Mouse (Mus musculus) G1E (cell line): ENCODE results near the gene Spock2. TPM values are rescaled to one million over a fixed set of nuclear protein-coding genes. Genes with fewer than 3 reads are reported as not detected.

Source experiments
- ATAC-seq: 2 replicates; pipeline ENCODE4 v1.8.0; 2016; ENCODE audit warnings: mild to moderate bottlenecking; ENCODE audit not compliant: insufficient number of reproducible peaks, poor library complexity, low FRiP score, severe bottlenecking; ENCODE audit errors: extremely low read depth
- DNase-seq: peaks from one replicate; pipeline ENCODE4 v3.0.0; 2012; ENCODE audit warnings: low spot score
- H3K27me3 ChIP-seq: 2 replicates; pipeline ENCODE4 v1.6.1; 2012; ENCODE audit warnings: mild to moderate bottlenecking, low read length, inconsistent platforms; ENCODE audit not compliant: insufficient read depth
- H3K36me3 ChIP-seq: replicated peaks from 2 replicates; pipeline ENCODE3; 2012; ENCODE audit warnings: mild to moderate bottlenecking, inconsistent platforms
- H3K4me1 ChIP-seq: 2 replicates; pipeline ENCODE4 v1.6.1; 2012; ENCODE audit warnings: low read depth, low read length, inconsistent platforms, mixed read lengths; ENCODE audit not compliant: insufficient read depth
- H3K4me3 ChIP-seq: 2 replicates; pipeline ENCODE4 v1.5.1; 2012; ENCODE audit warnings: low read depth, mild to moderate bottlenecking, inconsistent platforms, low read length, moderate library complexity, mixed read lengths
- H3K9me3 ChIP-seq: replicated peaks from 2 replicates; pipeline ENCODE4 v1.6.1; 2012; ENCODE audit warnings: inconsistent platforms
- CTCF ChIP-seq: IDR thresholded peaks from 2 replicates; pipeline ENCODE4 v1.5.1; 2012; ENCODE audit warnings: low read depth, low read length, inconsistent platforms, mixed read lengths
- GATA1 ChIP-seq: IDR thresholded peaks from 2 replicates; pipeline ENCODE4 v1.6.1; 2012; ENCODE audit warnings: borderline replicate concordance, low read length, inconsistent platforms, mixed read lengths
- GATA2 ChIP-seq: IDR thresholded peaks from 2 replicates; pipeline ENCODE4 v1.6.1; 2012; ENCODE audit warnings: low read depth, low read length, inconsistent platforms, borderline replicate concordance
- POLR2AphosphoS5 ChIP-seq: IDR thresholded peaks from 2 replicates; pipeline ENCODE4 v1.6.1; 2012; ENCODE audit warnings: low read depth, low read length, inconsistent platforms; ENCODE audit not compliant: insufficient replicate concordance
- TAL1 ChIP-seq: conservative IDR thresholded peaks from 2 replicates; pipeline ENCODE4 v1.6.1; 2012; ENCODE audit warnings: low read depth, low read length, inconsistent platforms, mixed read lengths
- polyA plus RNA-seq: library from polyadenylated mRNA; stranded (reverse); fragments of >175 nt; gene quantifications from 2 replicates; pipeline ENCODE4 v1.2.3, GENCODE M21; 2012
- total RNA-seq, 2 experiments: library from RNA; stranded (forward) in 1 of 2; stranded (reverse) in 1 of 2; fragments of 200-1000 nt in 1 of 2; fragments of >200 nt in 1 of 2; fragmentation: Nextera tagmentation in 1 of 2; gene quantifications; 2 replicates each; pipeline ENCODE4 v1.2.3; 2014 to 2017

The Spock2 gene
- total and polyA plus RNA-seq, 3 experiments, result not detected

- no peak for DNase-seq
- H3K36me3 ChIP-seq, result peaks cover 3% of the 10 kb centered on the region
- H3K4me3 ChIP-seq, result no peak overlapping the region
- H3K4me1 ChIP-seq, result no peaks in the 10 kb centered on the region
- H3K27me3 ChIP-seq, result no peaks in the 10 kb centered on the region
- no peaks in the 10 kb centered on the region for H3K9me3 ChIP-seq
- no peak for ATAC-seq
- no peak for TF ChIP-seq GATA2
Measured at GRCm38 (mm10) chr10:60092311-60092710, 13.7 kb upstream of the Spock2 start.

- Histone ChIP-seq H3K4me3 (no peak overlapping the region), H3K4me1 (no peaks in the 10 kb centered on the region), H3K36me3 (peaks cover 8% of the 10 kb centered on the region), H3K27me3 (no peaks in the 10 kb centered on the region), H3K9me3 (no peaks in the 10 kb centered on the region)
- TF ChIP-seq GATA1 (no peak), GATA2 (no peak), CTCF (no peak), POLR2AphosphoS5 (no peak), TAL1 (no peak)
- no peak for DNase-seq
- ATAC-seq, result no peak
Measured at GRCm38 (mm10) chr10:60093751-60094150, 12.3 kb upstream of the Spock2 start.

- H3K4me3 ChIP-seq, result no peak overlapping the region
- TF ChIP-seq POLR2AphosphoS5, result no peak
- no peak for TF ChIP-seq GATA1
- no peak for TF ChIP-seq GATA2
- no peak for TF ChIP-seq TAL1
- TF ChIP-seq CTCF, result no peak
- no peaks in the 10 kb centered on the region for H3K27me3 ChIP-seq
- no peaks in the 10 kb centered on the region for H3K9me3 ChIP-seq
- ATAC-seq (no peak), DNase-seq (no peak)
- no peaks in the 10 kb centered on the region for H3K4me1 ChIP-seq
- peaks cover 16% of the 10 kb centered on the region for H3K36me3 ChIP-seq
Measured at GRCm38 (mm10) chr10:60095558-60095957, 10.5 kb upstream of the Spock2 start.

GRCm38 (mm10) chr10:60096302-60096701 lies 9.7 kb upstream of the Spock2 start:
- no peak overlapping the region for H3K4me3 ChIP-seq
- H3K36me3 ChIP-seq, result peaks cover 16% of the 10 kb centered on the region
- no peak for TF ChIP-seq POLR2AphosphoS5
- no peak for TF ChIP-seq GATA1
- no peak for TF ChIP-seq CTCF
- no peak for TF ChIP-seq TAL1
- TF ChIP-seq GATA2, result no peak
- ATAC-seq (no peak), DNase-seq (no peak)
- no peaks in the 10 kb centered on the region for H3K27me3 ChIP-seq
- no peaks in the 10 kb centered on the region for H3K9me3 ChIP-seq
- no peaks in the 10 kb centered on the region for H3K4me1 ChIP-seq

- H3K4me1 ChIP-seq, result no peaks in the 10 kb centered on the region
- peaks cover 16% of the 10 kb centered on the region for H3K36me3 ChIP-seq
- ATAC-seq (no peak), DNase-seq (no peak)
- H3K9me3 ChIP-seq, result no peaks in the 10 kb centered on the region
- H3K4me3 ChIP-seq, result no peak overlapping the region
- H3K27me3 ChIP-seq, result no peaks in the 10 kb centered on the region
- TF ChIP-seq POLR2AphosphoS5, result no peak
- no peak for TF ChIP-seq TAL1
- no peak for TF ChIP-seq CTCF
- TF ChIP-seq GATA2, result no peak
- TF ChIP-seq GATA1, result no peak
Measured at GRCm38 (mm10) chr10:60097146-60097545, 8.9 kb upstream of the Spock2 start.

- TF ChIP-seq TAL1 (no peak), GATA2 (no peak), CTCF (no peak)
- Histone ChIP-seq H3K4me1 (no peaks in the 10 kb centered on the region), H3K36me3 (peaks cover 16% of the 10 kb centered on the region), H3K4me3 (no peak overlapping the region), H3K9me3 (no peaks in the 10 kb centered on the region), H3K27me3 (no peaks in the 10 kb centered on the region)
- no peak for ATAC-seq
- DNase-seq, result no peak
Measured at GRCm38 (mm10) chr10:60097774-60098173, 8.2 kb upstream of the Spock2 start.
